Mouse (Mus musculus): Measurements from ENCODE around the gene Ccdc60. TPM values are rescaled to one million over a fixed set of nuclear protein-coding genes. Genes with fewer than 3 reads are reported as not detected.

Gene Ccdc60
- polyA plus RNA-seq (2015; fragmentation: Illumina TruSeq; extraction: RNeasy Lipid Tissue Mini Kit (QIAGEN cat#74804); ENCODE audit: insufficient read depth, low read depth, low replicate concordance) = not detected

DNA sequence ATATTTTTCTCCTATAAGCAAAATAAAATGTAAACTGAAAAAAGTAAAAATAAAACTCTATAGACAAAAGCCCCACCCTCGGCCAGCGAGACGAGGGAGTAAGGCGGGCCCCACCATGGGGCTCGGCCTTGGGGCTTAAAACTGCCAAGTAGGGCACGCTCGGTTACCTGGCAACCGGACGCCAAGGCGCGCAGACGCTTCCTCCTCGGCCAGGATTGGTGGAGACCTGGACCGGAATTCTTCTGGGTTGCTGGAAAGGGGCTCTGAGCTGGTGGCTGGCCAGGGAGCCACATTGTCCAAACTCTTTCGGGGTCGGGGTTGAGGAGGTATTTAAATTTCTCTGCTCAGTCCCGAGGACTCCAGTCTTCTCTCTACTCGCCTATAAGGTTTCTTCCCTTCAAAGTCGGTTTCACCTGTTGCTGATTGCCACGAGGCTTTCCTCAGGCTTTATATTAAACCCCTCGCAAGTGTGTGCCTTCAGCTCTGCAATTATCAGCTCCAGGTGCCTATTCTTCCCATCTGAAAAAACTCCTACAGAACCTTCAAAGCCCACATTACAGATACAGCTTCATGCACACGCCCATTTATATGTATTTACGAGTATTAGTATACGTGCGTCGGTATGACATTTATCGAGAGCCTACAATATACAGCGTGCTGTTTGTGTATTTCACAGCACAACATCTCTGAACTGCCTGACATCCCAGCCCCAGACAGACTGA is at the start of gene Ccdc60:
Ccdc60 (minus strand) TSS at position 137 of the 722 bp plus-strand sequence.

DNA sequence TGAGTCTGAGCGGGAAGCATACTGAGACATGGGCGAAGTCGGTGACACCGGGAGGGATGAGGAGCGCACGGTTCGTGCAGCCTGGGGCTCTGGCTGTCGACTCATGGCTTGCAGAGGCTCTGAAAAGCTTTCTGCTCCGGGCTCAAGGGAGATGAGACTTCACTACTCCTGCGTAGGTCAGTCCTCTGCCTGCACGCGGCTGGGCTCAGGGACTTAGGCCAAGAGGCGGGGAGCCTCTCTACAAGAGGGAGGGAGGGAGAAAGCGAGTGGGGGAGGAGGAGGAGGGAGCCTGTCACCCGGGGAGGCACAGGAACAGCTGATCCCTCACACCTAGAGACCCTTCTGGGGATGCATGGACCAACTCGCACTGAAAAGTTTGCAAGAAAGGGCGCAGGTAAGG is 205.7 kb downstream of the Ccdc60 start, which contains the start of gene Tmem233:
Tmem233 (minus strand) TSS at position 164 of the 400 bp plus-strand sequence.

Other genes with a start within 250 kb of the Ccdc60 start
- not detected for gene Tmem233, start 205.7 kb downstream of the Ccdc60 start, polyA plus RNA-seq (2015; fragmentation: Illumina TruSeq; extraction: RNeasy Lipid Tissue Mini Kit (QIAGEN cat#74804); ENCODE audit: insufficient read depth, low read depth, low replicate concordance)
- gene Hspb8, start 133.9 kb upstream of the Ccdc60 start, polyA plus RNA-seq (2015; fragmentation: Illumina TruSeq; extraction: RNeasy Lipid Tissue Mini Kit (QIAGEN cat#74804); ENCODE audit: insufficient read depth, low read depth, low replicate concordance) = 11.2 TPM

All from pancreas, adult 10 weeks (tissue).